Mouse (Mus musculus): ENCODE results near the gene Ttc9b.

DNA sequence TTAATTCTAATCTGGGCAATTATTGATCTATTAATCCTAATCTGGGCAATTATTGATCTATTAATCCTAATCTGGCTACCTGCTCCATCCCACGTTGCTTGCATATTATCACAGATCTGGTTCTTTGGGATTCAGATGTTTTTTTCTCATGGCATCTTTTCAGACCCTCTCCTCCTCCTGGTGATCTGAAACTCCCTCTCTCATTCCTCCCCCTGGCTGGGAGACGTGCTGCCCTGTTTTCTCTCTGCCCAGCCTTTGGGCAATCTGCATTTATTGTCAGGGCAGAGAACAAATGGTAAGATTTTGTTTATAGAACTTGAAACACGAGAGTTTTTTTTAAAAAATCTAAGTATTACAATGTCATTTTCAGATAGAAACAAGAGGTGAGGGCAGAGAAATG lies 34.1 kb downstream of the Ttc9b start:
- TF ChIP-seq POLR2A (IDR thresholded peaks at IDR 0.05; ENCODE audit: borderline replicate concordance, control insufficient read depth, low read depth, low read length) (no peak), CTCF (IDR thresholded peaks at IDR 0.05; ENCODE audit: control insufficient read depth, insufficient read depth, low read length) (no peak)
